Mouse (Mus musculus) bone marrow, adult 2 months (tissue): ENCODE measurements around the gene Trim33.

Experiments
- CTCF ChIP-seq: fragments of 200-500 bp; IDR thresholded peaks from 2 replicates; pipeline ENCODE4 v1.5.1; 2011; ENCODE audit warnings: low read length, control low read depth; ENCODE audit not compliant: control insufficient read depth, insufficient read depth
- POLR2A ChIP-seq: fragments of 200-500 bp; IDR thresholded peaks from 2 replicates; pipeline ENCODE4 v1.6.1; 2011; ENCODE audit warnings: low read depth, mild to moderate bottlenecking, control low read depth, low read length, borderline replicate concordance; ENCODE audit not compliant: control insufficient read depth

DNA sequence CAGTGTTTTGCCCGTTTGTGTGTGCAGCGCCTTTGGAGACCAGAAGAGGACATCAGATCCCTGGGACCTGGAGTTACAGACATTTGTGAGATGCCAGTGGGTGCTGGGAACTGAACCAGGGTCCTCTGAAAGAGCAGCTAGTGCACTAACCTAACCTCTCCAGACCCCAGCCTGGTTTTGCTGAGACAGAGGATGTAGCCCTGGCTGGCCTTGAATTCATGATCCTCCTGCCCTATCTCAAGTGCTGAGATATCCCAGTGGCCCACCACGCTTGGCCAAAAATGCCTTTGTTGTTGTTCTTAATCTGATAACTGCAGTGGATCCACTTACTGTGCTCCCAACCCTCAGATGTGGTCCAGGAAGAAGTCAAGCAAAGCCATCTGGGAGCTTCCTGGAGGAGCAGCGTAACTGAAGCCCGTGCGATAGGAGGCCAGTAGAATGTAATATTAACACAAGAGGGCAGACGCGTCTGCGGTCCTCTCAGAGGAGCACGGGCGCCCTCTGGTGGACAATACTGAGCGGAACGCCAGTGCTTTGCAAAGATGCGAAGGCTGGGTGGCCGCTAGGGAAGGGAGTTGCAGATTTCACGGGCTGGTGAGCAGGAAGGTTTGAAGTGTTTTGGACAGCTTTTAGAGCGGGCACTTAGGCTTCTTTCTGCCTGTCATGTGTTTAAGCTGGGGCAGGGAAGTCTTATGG is 103.9 kb downstream of the Trim33 start:
- TF ChIP-seq POLR2A (no peak), CTCF (peak; percentile 99)
